Mouse (Mus musculus) kidney, postnatal 0 days (tissue): Measurements from ENCODE around the gene Fibcd1. TPM values are rescaled to one million over a fixed set of nuclear protein-coding genes. Genes with fewer than 3 reads are reported as not detected.

Experiments used
- ATAC-seq: fragments of 200-750 bp; cut with Nextera tagmentation; replicated peaks from 2 replicates; pipeline ENCODE4 v1.8.0; 2017; ENCODE audit warnings: low read depth, moderate number of reproducible peaks, moderate TSS enrichment, moderate library complexity; ENCODE audit not compliant: low FRiP score
- DNase-seq: peaks from one replicate; pipeline ENCODE4 v3.0.0-alpha.2; 2016; ENCODE audit warnings: low spot score
- H3K27ac ChIP-seq: fragments of 300-500 bp; sonication (generic); 2 replicates; pipeline ENCODE4 v1.5.1; 2014; ENCODE audit warnings: mild to moderate bottlenecking
- H3K27me3 ChIP-seq: fragments of 300-500 bp; sonication (generic); 2 replicates; pipeline ENCODE4 v1.6.1; 2014; ENCODE audit warnings: low read length, mixed read lengths; ENCODE audit not compliant: insufficient read depth
- H3K36me3 ChIP-seq: fragments of 300-500 bp; sonication (generic); 2 replicates; pipeline ENCODE4 v1.6.1; 2014; ENCODE audit warnings: low read length, mixed read lengths; ENCODE audit not compliant: insufficient read depth
- H3K4me1 ChIP-seq: fragments of 300-500 bp; sonication (generic); replicated peaks from 2 replicates; pipeline ENCODE4 v1.6.1; 2014; ENCODE audit warnings: antibody characterized with exemption, low read length, mixed read lengths; ENCODE audit not compliant: insufficient read depth
- H3K4me2 ChIP-seq: fragments of 300-500 bp; sonication (generic); 2 replicates; pipeline ENCODE4 v1.6.1; 2014; ENCODE audit warnings: mild to moderate bottlenecking, low read length, moderate library complexity, mixed read lengths
- H3K4me3 ChIP-seq: fragments of 300-500 bp; sonication (generic); replicated peaks from 2 replicates; pipeline ENCODE4 v1.5.1; 2014; ENCODE audit warnings: low read depth, low read length
- H3K9ac ChIP-seq: fragments of 300-500 bp; sonication (generic); 2 replicates; pipeline ENCODE4 v1.6.1; 2014; ENCODE audit warnings: low read depth, low read length
- H3K9me3 ChIP-seq: fragments of 300-500 bp; sonication (generic); replicated peaks from 2 replicates; pipeline ENCODE4 v1.6.1; 2016; ENCODE audit warnings: low read length, inconsistent platforms, mixed read lengths
- CTCF ChIP-seq: IDR thresholded peaks from 2 replicates; pipeline ENCODE4 v1.5.1; 2016; ENCODE audit warnings: antibody characterized with exemption, low read depth, mild to moderate bottlenecking, moderate library complexity
- WGBS: fragments of 180-500 bp; shearing (Covaris S2); extraction: QIAGEN DNeasy Blood & Tissue Kit; methylation state at CpG from one replicate; pipeline ENCODE4 v1.1.7; 2014; 5-methylcytosine and 5-hydroxymethylcytosine counted together
- polyA plus RNA-seq: library from polyadenylated mRNA; unstranded; fragments of >200 nt; fragmentation: Nextera tagmentation; extraction: Ambion mirVana; gene quantifications from 2 replicates; pipeline ENCODE4 v1.2.1, GENCODE M21; 2015

Fibcd1 gene
- polyA plus RNA-seq, 1 experiment from 2014 or later, result 0.75 TPM

DNA sequence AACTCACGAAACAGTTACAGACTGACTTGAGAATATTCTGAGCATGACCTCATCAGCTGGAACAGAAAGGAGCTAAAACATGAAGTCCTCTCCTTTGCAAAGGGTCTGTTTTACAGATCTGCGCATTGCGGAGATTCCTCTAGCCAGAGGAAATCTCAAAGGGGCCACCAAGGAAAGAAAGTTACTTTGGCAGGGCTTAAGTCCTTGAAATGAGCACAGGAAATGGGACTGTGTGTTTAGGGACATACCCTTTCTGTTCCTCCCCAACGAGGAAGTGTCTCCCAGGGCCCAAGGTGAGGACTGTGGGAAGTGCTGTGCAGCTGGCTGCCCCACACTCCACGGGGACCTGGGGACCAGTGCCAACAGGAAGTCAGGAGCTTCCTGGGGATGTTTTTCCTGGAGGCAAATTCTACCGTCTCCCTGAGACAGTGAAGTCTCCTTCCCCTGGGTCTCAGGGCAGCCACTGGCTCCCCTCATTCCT lies 76.1 kb downstream of the Fibcd1 start:
- Histone ChIP-seq H3K27me3 (no peaks in the 10 kb centered on the region), H3K9ac (no peak overlapping the region), H3K4me3 (no peak overlapping the region), H3K9me3 (no peaks in the 10 kb centered on the region), H3K4me2 (peak overlapping the region; percentile 41), H3K36me3 (no peaks in the 10 kb centered on the region), H3K4me1 (peaks cover 48% of the 10 kb centered on the region), H3K27ac (peak overlapping the region; percentile 90)
- WGBS, result 20% methylated on average over 6 of the region's 6 CpGs
- TF ChIP-seq CTCF, result no peak
- DNase-seq, result peak; percentile 59
- no peak for ATAC-seq

DNA sequence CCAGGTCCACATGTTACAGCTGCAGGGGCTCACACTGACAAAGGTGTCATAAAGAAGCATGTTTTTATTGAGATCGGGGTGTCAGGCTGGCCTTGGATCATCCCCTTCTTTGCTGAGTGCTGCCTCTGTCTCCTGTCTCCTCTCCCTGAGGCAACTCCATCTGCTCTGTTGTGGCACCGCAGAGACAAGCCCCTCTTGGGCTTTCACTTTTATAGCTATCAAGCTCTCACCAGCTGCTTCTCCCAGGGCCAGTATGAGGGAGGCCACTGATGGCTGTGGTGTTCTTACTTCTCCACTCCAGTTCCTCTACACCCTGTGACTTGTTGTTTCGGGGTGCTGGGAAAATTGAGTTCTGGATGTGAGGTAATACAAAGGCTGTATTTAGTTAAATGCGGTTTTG lies 76.7 kb downstream of the Fibcd1 start:
- ATAC-seq (no peak), DNase-seq (no peak)
- Histone ChIP-seq H3K9me3 (no peaks in the 10 kb centered on the region), H3K9ac (0 out of 2 replicates have a peak overlapping the region, but pooled peaks have one; percentile 35), H3K36me3 (no peaks in the 10 kb centered on the region), H3K27ac (peak overlapping the region; percentile 90), H3K27me3 (no peaks in the 10 kb centered on the region), H3K4me1 (peaks cover 48% of the 10 kb centered on the region), H3K4me3 (no peak overlapping the region), H3K4me2 (peak overlapping the region; percentile 41)
- TF ChIP-seq CTCF, result no peak
- 31% methylated on average over 4 of the region's 4 CpGs for WGBS

DNA sequence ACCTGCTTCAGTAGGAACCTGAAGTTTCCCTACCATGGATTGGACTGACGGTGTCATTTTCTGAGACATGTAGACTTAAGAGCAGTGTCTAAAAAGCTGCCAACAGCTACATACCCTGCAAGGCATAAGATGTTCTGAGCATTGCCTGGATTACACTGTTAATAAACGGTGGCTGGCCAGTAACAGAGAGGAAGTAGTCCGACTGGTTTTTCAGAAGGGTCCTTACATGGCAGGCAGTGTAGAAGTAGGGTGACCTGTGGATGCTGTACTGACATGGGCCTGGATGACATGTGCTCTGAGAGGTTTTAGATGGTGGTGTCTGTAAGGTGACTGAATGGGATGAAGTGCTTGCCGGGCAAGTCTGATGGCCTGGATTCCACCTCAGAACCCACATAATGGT lies 78.0 kb downstream of the Fibcd1 start:
- no peaks in the 10 kb centered on the region for H3K9me3 ChIP-seq
- H3K4me3 ChIP-seq, result no peak overlapping the region
- H3K9ac ChIP-seq, result no peak overlapping the region
- ATAC-seq (no peak), DNase-seq (no peak)
- 68% methylated on average over 4 of the region's 4 CpGs for WGBS
- TF ChIP-seq CTCF, result no peak
- H3K36me3 ChIP-seq, result no peaks in the 10 kb centered on the region
- no peak overlapping the region for H3K4me2 ChIP-seq
- peaks cover 55% of the 10 kb centered on the region for H3K4me1 ChIP-seq
- H3K27ac ChIP-seq, result no peak overlapping the region; the same call in 1 of the 2 replicates
- no peaks in the 10 kb centered on the region for H3K27me3 ChIP-seq

DNA sequence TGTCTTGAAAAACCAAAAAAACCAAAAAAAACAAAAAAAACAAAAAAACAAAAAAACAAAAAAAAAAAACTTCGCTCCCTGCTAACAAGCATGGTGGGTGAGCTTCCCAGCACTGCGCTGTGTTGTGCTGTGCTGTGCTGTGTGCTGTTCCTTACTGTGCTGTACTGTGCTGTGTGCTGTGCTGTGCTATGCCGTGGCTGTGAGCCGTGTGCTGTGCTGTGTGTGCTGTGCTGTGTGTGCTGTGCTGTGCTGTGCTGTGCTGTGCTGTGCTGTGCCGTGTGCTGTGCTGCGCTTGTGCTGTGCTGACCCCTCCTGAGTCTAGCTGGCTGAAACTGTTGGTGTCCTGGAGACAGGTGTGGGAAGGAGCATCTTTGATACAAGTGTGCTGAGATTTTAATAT lies 78.7 kb downstream of the Fibcd1 start:
- no peaks in the 10 kb centered on the region for H3K36me3 ChIP-seq
- H3K9me3 ChIP-seq, result no peaks in the 10 kb centered on the region
- peaks cover 59% of the 10 kb centered on the region for H3K4me1 ChIP-seq
- no peak overlapping the region for H3K4me3 ChIP-seq
- no peaks in the 10 kb centered on the region for H3K27me3 ChIP-seq
- 93% methylated on average over 6 of the region's 6 CpGs for WGBS
- H3K9ac ChIP-seq, result no peak overlapping the region
- no peak overlapping the region for H3K27ac ChIP-seq
- DNase-seq, result no peak
- no peak for TF ChIP-seq CTCF
- no peak overlapping the region for H3K4me2 ChIP-seq
- ATAC-seq, result no peak

Other genes starting within 250 kb of the Fibcd1 start
- gene Prdm12, start 206.0 kb downstream of the Fibcd1 start, polyA plus RNA-seq, result not detected in 2 replicates
- gene Exosc2, start 175.3 kb downstream of the Fibcd1 start, polyA plus RNA-seq, result 35.9 and 41.8 TPM in 2 replicates
- gene Abl1, start 157.6 kb downstream of the Fibcd1 start, polyA plus RNA-seq, result 24.1 and 26.5 TPM in 2 replicates
- 0.08 TPM in 2 replicates for gene Qrfp, start 35.4 kb downstream of the Fibcd1 start, polyA plus RNA-seq
- gene Lamc3, start 41.3 kb upstream of the Fibcd1 start, polyA plus RNA-seq, result 2.8 TPM in 2 replicates
- 129 and 141 TPM in 2 replicates for gene Aif1l, start 104.1 kb upstream of the Fibcd1 start, polyA plus RNA-seq
- gene Nup214, start 128.4 kb upstream of the Fibcd1 start, polyA plus RNA-seq, result 57.6 and 67.3 TPM in 2 replicates
- 0.79 and 0.82 TPM in 2 replicates for gene Fam78a, start 238.9 kb upstream of the Fibcd1 start, polyA plus RNA-seq
- gene Plpp7, start 249.5 kb upstream of the Fibcd1 start, polyA plus RNA-seq, result 4.5 and 4.7 TPM in 2 replicates